Mouse (Mus musculus): ENCODE measurements around the gene Ube2q1.

Gene Ube2q1

GRCm38 (mm10) chr3:89772968-89773709 lies at the start of gene Ube2q1:
Gene Ube2q1 (plus strand): TSS chr3:89773616.
- DNase-seq, result peak; percentile 95 to 96

GRCm38 (mm10) chr3:89727028-89727427 lies 46.4 kb upstream of the Ube2q1 start:
- peak; percentile 39 to 53 for DNase-seq

GRCm38 (mm10) chr3:89728848-89729247 lies 44.6 kb upstream of the Ube2q1 start:
- DNase-seq, result no peak

- peak; percentile 45 to 58 for DNase-seq
Observed at GRCm38 (mm10) chr3:89730350-89731331, 42.8 kb upstream of the Ube2q1 start.

GRCm38 (mm10) chr3:89732091-89732490 lies 41.3 kb upstream of the Ube2q1 start:
- no peak for DNase-seq

GRCm38 (mm10) chr3:89738509-89738908 lies 34.9 kb upstream of the Ube2q1 start:
- no peak for DNase-seq

GRCm38 (mm10) chr3:89752307-89752706 lies 21.1 kb upstream of the Ube2q1 start:
- no peak for DNase-seq

- peak; percentile 50 to 53 for DNase-seq
Observed at GRCm38 (mm10) chr3:89755283-89755682, 18.1 kb upstream of the Ube2q1 start.

- DNase-seq, result peak; percentile 36 to 53
Observed at GRCm38 (mm10) chr3:89757851-89758250, 15.6 kb upstream of the Ube2q1 start.

GRCm38 (mm10) chr3:89759786-89760185 lies 13.6 kb upstream of the Ube2q1 start:
- DNase-seq, result peak; percentile 85 to 90

GRCm38 (mm10) chr3:89764119-89764724 lies 9.2 kb upstream of the Ube2q1 start, which contains the start of gene Chrnb2:
Gene Chrnb2 (minus strand): TSS chr3:89764632.
- peak; percentile 65 to 74 for DNase-seq

- DNase-seq, result no peak
Observed at GRCm38 (mm10) chr3:89769584-89769983, 3.8 kb upstream of the Ube2q1 start.

- no peak for DNase-seq
Observed at GRCm38 (mm10) chr3:89770425-89771002, 2.9 kb upstream of the Ube2q1 start.

- peak; percentile 87 to 88 for DNase-seq
Observed at GRCm38 (mm10) chr3:89772588-89772967, 838 bp upstream of the Ube2q1 start.

- peak; percentile 41 to 58 for DNase-seq
Observed at GRCm38 (mm10) chr3:89773740-89774211, 360 bp downstream of the Ube2q1 start.

- DNase-seq, result no peak
Observed at GRCm38 (mm10) chr3:89774236-89774960, 982 bp downstream of the Ube2q1 start.

- DNase-seq, result no peak
Observed at GRCm38 (mm10) chr3:89776001-89776400, 2.6 kb downstream of the Ube2q1 start.

- no peak for DNase-seq
Observed at GRCm38 (mm10) chr3:89780102-89780501, 6.7 kb downstream of the Ube2q1 start.

- DNase-seq, result no peak
Observed at GRCm38 (mm10) chr3:89781640-89782039, 8.2 kb downstream of the Ube2q1 start.

- peak; percentile 71 to 76 for DNase-seq
Observed at GRCm38 (mm10) chr3:89784991-89785753, 11.8 kb downstream of the Ube2q1 start.

GRCm38 (mm10) chr3:89786275-89786674 lies 12.9 kb downstream of the Ube2q1 start:
- no peak for DNase-seq
